Mouse (Mus musculus): ENCODE measurements around the gene Masp1.
A peak's percentile ranks its signal among the peaks of the same experiment; 100 is the strongest.

Masp1 gene

GRCm38 (mm10) chr16:23520235-23520871 lies at the start of gene Masp1, which contains the start of gene Rtp4:
Gene Masp1, minus strand, starts transcription at chr16:23520815.
Gene Rtp4, plus strand, starts transcription at chr16:23520291.
- DNase-seq (ENCODE audit: low spot score) = no peak

- DNase-seq (ENCODE audit: low spot score) = no peak
Measured at GRCm38 (mm10) chr16:23568369-23568958, 47.8 kb upstream of the Masp1 start.

DNA sequence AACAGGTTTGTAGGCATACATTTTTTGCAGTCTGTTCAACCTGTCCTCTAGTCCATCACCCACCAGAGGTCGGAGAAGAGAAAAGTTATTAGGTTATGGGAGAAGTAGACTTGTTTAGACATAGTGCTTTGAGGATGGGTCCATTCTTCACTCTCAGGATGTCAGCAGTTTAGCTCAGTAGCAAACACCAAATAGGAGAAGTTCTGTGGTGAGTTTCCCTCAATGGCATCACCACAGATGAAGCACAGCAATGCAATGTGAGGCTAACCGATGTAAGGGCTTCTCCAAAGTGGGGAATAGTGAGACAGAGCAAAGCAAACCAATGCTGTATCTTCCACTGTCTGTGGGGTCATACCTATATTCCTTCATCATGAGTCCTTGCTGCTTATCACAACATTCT lies 37.1 kb upstream of the Masp1 start:
- DNase-seq (ENCODE audit: low spot score) = no peak

GRCm38 (mm10) chr16:23557195-23557594 lies 36.6 kb upstream of the Masp1 start:
- no peak for DNase-seq (ENCODE audit: low spot score)

DNA sequence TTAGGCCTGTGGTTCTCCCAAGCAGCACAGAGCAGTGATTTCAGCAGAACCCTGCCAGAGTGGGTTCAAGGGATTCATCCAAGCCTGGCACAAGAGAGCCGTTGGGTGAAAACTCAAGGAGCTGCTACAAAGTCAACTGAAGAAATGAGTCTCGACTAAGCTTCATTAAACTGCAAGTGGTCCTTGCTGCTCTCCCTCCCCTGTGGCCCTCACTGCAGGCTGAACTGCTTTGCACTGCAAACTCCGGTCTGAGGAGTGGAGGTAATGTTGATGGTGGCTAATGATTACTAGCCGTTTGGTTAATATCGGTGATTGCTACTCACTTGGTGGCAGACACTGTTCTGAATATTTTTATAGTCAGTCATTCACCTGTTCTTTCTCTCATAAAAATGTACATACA lies 34.1 kb upstream of the Masp1 start:
- DNase-seq (ENCODE audit: low spot score) = no peak

DNA sequence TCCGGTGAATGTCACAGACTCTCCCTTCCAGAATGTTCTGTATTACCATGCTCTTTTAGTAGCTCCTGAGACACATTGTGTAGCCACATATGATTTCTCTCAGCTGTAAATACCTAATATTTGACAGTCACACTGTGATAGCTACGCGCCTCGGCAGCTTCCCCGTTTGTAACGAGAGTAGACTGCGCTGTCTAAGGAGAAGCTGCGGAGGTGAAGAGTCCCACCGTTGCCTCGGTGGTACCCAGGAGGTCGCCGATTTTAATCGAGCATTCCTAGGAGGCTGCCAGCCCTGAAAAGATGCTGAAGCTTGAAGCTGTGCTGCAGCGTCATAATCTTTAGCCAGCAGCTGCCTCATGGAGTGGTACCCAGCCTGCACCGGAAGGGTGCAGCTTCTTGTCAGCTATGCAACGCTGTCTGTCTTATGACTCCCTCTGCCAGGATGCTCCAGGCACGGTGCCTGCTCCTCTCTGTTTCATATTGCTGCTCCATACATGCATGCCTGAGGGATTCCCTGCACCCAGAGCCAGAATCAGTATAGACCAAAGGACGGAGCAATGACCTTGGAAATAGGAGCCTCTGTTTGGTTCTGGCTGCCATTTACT lies 30.5 kb upstream of the Masp1 start:
- DNase-seq (ENCODE audit: low spot score) = no peak

GRCm38 (mm10) chr16:23550346-23550980 lies 29.8 kb upstream of the Masp1 start:
- peak; percentile 46 for DNase-seq (ENCODE audit: low spot score)

DNA sequence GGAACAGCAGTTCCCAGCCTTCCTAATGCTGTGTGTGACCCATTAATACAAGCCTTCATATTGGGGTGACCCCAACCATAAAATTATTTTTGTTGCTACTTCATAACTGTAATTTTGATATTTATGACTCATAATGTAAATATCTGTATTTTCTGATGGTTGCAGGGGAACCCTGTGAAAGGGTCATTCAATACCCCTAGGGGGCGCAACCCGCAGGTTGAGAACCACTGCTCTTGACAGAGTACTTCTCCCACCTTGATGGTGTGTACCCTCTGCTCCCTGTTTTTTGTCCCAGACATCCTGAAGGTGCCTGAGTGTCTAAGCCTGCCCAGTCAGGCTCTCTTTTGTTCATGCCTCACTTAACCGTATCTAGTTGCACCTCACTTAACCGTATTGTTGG lies 27.2 kb upstream of the Masp1 start:
- no peak for DNase-seq (ENCODE audit: low spot score)

DNA sequence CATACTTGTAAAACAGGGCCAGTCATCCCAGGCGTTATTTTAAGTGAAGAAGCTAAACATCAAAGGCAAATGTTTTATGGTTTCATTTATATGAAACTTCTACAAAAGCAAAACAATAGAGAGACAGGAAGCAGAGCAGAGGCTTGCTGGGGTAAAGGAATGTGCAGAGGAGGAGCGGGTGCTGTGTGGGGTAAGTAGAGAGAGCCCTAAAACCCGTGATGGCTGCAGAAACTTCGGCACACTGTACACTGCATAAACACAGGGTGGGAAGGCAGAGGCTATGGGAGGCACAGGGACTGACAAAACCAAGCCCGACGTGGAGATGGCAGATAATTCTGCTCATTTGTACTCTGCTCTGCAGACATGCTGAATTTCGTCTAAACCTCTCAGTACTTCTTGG lies 23.7 kb upstream of the Masp1 start:
- peak; percentile 12 for DNase-seq (ENCODE audit: low spot score)

- no peak for DNase-seq (ENCODE audit: low spot score)
Measured at GRCm38 (mm10) chr16:23542866-23543265, 22.3 kb upstream of the Masp1 start.

DNA sequence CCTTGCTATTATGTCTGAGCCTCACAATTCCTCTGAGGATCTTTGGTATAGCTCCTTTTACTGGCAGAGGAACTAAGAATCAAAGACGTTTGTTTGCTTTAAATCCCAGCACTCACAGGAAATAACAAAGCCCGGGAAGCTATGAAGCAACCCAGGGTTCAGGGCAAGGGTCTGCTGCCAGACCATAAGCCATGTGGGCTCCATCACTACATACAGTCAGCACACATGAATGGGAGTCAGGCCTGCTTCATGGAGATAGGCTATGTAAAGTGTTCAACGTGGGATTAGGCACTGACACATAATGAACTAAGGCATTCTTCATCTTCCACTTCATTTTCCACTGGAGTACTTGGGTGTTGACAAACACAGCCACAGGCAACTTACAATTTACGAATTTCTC lies 20.4 kb upstream of the Masp1 start:
- DNase-seq (ENCODE audit: low spot score) = no peak

- DNase-seq (ENCODE audit: low spot score) = no peak
Measured at GRCm38 (mm10) chr16:23533707-23534106, 13.1 kb upstream of the Masp1 start.

DNA sequence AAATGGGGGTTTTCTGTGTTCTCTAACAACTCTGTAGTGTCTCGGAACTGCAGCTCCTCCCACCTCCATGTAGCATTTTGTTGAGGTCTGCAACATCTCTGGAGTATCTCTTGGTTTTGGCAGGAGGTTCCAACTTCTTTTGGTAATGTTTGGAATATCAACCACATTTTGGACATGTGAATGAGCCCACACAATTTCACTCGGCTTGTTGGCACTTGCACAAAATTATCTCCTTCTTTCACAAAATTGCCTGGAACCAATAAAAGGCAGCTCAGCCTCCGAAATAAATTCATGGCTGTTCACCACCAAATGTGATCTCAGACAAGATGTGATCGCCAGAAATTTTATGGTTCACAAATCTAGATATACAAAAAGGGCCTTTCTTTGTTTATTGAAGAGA lies 8.6 kb upstream of the Masp1 start:
- no peak for DNase-seq (ENCODE audit: low spot score)

DNA sequence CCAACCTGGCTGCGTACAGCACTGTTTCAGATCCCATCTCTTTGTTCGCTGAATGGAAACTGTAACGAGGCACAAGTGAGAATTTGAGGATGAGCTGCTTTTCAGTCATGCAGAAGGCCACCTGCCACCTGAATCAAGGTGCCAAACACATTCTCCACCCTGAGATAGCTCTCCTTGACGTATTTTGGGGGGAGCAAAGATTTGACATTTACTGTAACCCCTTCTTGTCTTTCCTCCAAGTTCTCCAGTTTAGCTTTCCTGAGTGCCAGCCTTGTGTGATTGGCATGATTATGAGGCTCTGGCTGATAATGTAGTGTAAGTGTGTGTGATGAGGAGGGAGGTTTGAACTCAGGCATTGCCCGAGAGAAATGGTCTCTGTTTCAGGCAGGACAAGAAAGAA lies 1.5 kb upstream of the Masp1 start:
- DNase-seq (ENCODE audit: low spot score) = no peak

DNA sequence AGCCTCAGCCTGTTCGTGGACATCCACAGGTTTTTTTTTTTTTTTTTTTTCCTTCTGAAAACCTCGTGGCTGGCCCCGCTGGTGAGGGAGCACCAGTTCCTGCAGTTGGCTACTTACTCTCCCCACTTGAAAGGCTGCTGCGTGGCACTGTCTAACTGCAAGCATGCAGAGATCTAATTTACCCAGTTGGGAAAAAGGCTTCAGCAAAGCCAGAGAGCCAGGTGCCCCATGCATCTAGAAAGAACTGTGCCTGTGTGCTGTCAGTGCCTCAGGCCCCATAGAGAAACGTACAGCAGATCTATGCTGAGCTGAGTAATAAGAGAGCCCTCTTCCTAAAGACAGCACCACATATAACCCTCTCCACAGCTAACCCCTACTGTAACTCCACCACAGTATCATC lies 477 bp upstream of the Masp1 start:
- DNase-seq (ENCODE audit: low spot score) = no peak

DNA sequence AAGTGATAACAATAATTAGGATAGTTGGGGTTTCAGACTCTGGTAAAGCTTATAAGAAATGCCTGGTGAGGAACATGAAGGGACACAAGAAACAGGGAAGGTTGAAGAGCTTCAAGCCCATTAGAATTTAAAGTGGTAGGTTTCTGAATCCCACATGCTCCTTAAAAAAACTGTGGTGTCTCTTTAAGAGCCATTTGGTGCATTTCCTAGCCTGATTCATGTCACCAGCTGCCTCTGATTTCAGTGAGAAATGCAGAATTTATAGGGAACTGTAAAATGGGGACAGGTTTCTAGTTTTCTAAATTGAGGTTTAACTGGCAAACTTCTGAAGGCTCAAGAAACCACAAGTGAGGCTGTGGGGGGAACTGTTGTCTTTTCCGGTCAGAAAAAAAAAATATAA lies 844 bp downstream of the Masp1 start:
- DNase-seq (ENCODE audit: low spot score) = no peak

DNA sequence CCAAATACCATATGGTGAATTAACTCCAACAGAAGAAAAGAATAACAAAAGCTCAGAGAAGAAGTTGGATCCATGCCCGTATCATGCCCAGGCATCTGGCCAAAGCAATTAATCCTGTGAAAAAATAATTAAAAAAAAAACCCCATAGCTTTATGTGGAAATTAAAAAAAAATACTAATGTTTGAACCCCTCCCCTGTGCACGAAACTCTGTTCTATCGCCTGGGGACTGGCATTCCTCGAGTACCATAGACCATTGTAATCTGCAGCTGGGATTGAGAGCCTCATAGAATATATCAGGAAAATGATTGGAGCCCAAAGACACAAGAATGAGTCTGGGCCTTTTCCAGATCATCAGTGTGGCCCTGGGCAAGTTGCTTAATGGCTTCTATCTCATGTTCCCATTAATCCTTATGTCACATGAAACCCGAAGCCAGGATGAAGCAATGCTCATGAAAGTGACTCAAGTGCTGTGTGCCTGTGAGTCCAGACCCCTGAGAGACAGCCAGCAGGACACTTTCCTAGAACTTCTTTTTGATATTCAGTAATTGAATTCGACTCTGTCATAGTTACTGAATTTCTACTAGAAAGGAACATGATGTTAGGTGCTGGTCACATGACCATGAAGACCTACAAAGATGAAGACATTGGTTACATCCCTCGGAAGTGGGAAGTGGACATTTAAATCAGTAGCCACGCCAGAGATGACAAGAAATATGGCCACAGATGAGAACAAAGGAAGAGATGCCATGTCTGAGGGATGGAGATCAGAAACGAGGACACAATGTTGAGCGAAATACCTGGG lies 1.8 kb downstream of the Masp1 start:
- DNase-seq (ENCODE audit: low spot score) = no peak

DNA sequence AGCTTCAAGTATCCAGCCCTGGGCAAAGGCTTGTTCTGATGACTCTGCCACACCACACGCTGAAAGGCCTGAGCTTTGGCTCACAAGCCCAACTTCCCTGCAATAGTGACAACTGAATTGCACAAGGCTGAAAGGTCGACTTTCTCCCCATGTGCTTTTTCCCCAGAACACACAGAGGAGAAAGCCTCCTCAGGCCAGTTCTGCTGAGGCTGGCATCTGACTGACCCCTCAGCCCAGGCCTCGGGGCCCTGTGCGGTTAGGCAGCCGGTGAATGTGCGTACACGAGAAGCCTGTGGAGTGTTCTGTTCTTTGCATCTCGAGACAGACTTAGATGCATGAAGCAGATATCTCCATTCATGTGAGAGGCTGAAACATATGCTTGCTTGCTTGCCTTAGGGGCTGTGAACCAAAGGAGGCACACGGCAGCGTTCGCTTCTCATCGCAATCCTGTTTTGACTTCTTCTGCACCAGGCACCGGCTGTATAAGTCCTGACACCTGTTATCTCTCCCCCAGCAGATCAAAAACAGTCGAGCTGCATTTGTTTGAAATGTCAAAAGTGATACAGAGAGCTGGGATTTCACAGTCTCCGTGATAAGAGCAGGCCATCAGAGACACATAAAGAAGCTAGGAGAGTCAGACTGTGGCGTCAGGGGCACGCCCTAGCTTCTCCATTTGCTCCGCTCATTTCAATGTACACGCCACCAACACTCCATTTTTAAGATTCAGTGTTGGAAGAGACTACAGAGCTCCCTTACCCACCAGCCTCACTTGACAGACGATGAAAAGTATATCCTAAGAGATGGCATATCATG lies 2.7 kb downstream of the Masp1 start:
- DNase-seq (ENCODE audit: low spot score) = no peak

DNA sequence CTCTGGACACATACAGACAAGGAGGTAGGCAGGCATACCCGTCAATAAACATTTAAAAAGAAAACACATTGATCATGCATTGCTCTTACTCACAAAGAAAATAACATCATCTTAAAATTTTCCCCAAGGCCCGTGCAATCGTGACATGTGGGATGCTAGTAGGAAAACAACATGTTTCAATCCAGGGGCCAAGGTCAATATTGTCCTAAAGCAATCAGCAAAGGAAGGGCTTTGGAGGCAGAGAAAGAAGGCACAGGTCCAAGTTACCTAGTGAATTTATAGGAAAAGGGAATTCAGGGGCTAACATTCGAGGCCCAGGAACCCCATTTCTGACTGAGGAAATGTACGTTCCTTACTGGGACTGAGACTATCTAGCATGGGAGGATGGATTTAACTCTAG lies 3.4 kb downstream of the Masp1 start:
- DNase-seq (ENCODE audit: low spot score) = no peak

DNA sequence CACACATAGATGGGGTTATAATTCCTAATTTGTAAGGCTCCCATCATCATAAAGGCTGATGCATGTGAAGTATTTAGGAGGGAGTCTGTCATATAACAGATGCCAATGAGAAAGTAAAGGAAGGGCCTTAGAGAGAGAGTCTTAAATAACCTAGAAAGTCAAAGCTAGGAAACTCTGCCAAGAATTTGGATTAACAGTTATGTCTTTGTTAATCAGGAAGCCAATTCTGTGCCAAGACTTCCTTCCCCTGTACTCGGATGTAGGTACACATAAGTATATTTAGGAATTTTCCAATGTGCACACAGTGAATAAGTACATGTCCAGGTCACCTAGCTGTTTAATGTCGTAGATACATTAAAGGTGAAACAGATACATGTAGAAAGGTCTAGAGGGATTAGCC lies 4.0 kb downstream of the Masp1 start:
- no peak for DNase-seq (ENCODE audit: low spot score)

GRCm38 (mm10) chr16:23515766-23516165 lies 4.8 kb downstream of the Masp1 start:
- no peak for DNase-seq (ENCODE audit: low spot score)

DNA sequence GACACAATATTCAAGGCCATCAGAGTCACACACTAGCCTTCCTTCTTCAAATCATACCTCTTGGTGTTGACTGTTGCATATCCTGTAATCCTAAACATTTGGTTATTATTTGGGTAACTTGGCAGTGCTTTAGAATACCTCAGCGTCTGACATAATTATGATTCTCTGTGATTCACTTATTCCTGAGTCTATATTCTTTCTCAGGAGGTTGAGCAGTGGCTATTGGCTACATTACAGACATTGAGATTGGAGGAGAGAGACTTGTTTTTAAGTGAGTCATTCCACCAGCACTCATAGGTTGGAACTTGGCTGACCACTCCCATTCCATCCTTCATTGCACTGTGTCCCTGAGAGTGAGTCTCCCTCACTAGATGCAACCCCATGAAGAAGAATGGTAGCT lies 7.2 kb downstream of the Masp1 start:
- DNase-seq (ENCODE audit: low spot score) = no peak
